Mouse (Mus musculus) liver, embryonic 16.5 days (tissue): Measurements from ENCODE around the gene Lsm14a. TPM values are rescaled to one million over a fixed set of nuclear protein-coding genes. Genes with fewer than 3 reads are reported as not detected.
"Not testable (repeated sequence)": the region's sequence is repeated elsewhere in the genome, so short reads cannot be mapped to it uniquely, and the experiment has no call there.

Source experiments
- ATAC-seq: fragments of 200-750 bp; cut with Nextera tagmentation; 2 replicates; pipeline ENCODE4 v1.8.0; 2017; ENCODE audit warnings: low read depth, mild to moderate bottlenecking, moderate number of reproducible peaks, moderate library complexity
- H3K27ac ChIP-seq: fragments of 300-500 bp; sonication (generic); 2 replicates; pipeline ENCODE4 v1.5.1; 2014; ENCODE audit warnings: mild to moderate bottlenecking, low read length
- H3K27me3 ChIP-seq: fragments of 300-500 bp; sonication (generic); 2 replicates; pipeline ENCODE4 v1.6.1; 2014; ENCODE audit warnings: low read depth, low read length, mixed read lengths; ENCODE audit not compliant: control insufficient read depth, insufficient read depth
- H3K36me3 ChIP-seq: fragments of 300-500 bp; sonication (generic); 2 replicates; pipeline ENCODE4 v1.6.1; 2014; ENCODE audit warnings: mild to moderate bottlenecking; ENCODE audit not compliant: control insufficient read depth, insufficient read depth
- H3K4me1 ChIP-seq: fragments of 300-500 bp; sonication (generic); 2 replicates; pipeline ENCODE4 v1.6.1; 2014; ENCODE audit warnings: low read depth, low read length, mixed read lengths; ENCODE audit not compliant: control insufficient read depth
- H3K4me2 ChIP-seq: fragments of 300-500 bp; sonication (generic); 2 replicates; pipeline ENCODE4 v1.6.1; 2014; ENCODE audit warnings: low read depth, low read length, mixed read lengths
- H3K4me3 ChIP-seq: fragments of 300-500 bp; sonication (generic); 2 replicates; pipeline ENCODE4 v1.5.1; 2014; ENCODE audit warnings: low read depth, mild to moderate bottlenecking, low read length
- H3K9ac ChIP-seq: fragments of 300-500 bp; sonication (generic); 2 replicates; pipeline ENCODE4 v1.6.1; 2014; ENCODE audit warnings: low read depth, low read length
- H3K9me3 ChIP-seq: fragments of 300-500 bp; sonication (generic); replicated peaks from 2 replicates; pipeline ENCODE4 v1.6.1; 2016; ENCODE audit warnings: low read length; ENCODE audit not compliant: control insufficient read depth
- WGBS: fragments of 180-500 bp; shearing (Covaris S2); extraction: QIAGEN DNeasy Blood & Tissue Kit; methylation state at CpG from one replicate; pipeline ENCODE4 v1.1.7; 2014; ENCODE audit not compliant: insufficient replicate concordance; 5-methylcytosine and 5-hydroxymethylcytosine counted together
- polyA plus RNA-seq: library from polyadenylated mRNA; unstranded; fragments of >200 nt; fragmentation: Nextera tagmentation; extraction: Ambion mirVana; gene quantifications from 2 replicates; pipeline ENCODE4 v1.2.1, GENCODE M21; 2015

Lsm14a gene
- polyA plus RNA-seq, 1 experiment from 2014 or later = 38.7 TPM

DNA sequence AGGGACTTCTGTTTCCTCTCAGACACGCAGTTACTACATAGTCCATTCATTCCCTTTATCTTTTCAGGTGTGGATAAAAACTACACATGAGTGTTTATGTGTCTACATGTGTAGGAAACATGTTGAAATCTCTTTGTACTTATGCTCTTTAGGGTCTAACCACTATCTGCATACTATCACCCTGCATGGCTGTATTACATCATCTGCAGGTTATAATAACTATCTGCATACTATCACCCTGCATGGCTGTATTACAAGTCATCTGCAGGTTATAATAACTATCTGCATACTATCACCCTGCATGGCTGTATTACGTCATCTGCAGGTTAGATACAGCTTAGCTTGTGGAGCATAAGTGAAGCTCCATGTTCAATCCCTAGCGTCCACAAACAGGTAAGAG, 46.1 kb downstream of the Lsm14a start:
- 73% methylated on average over 3 of the region's 3 CpGs for WGBS
- Histone ChIP-seq H3K9ac (no peak overlapping the region), H3K4me1 (no peaks in the 10 kb centered on the region), H3K27me3 (no peaks in the 10 kb centered on the region), H3K9me3 (no peaks in the 10 kb centered on the region), H3K36me3 (peaks cover 55% of the 10 kb centered on the region), H3K4me2 (no peak overlapping the region), H3K4me3 (no peak overlapping the region), H3K27ac (no peak overlapping the region)
- ATAC-seq = no peak

GRCm38 (mm10) chr7:34346505-34346904, 46.6 kb downstream of the Lsm14a start:
- ATAC-seq = no peak
- peaks cover 57% of the 10 kb centered on the region for H3K36me3 ChIP-seq

GRCm38 (mm10) chr7:34342040-34342793, 50.9 kb downstream of the Lsm14a start:
- WGBS = 77% methylated on average over 10 of the region's 10 CpGs
- Histone ChIP-seq H3K4me2 (no peak overlapping the region), H3K9ac (no peak overlapping the region), H3K27me3 (no peaks in the 10 kb centered on the region), H3K4me3 (no peak overlapping the region), H3K36me3 (peaks cover 32% of the 10 kb centered on the region), H3K4me1 (no peaks in the 10 kb centered on the region), H3K9me3 (no peaks in the 10 kb centered on the region), H3K27ac (no peak overlapping the region)
- no peak for ATAC-seq

More at GRCm38 (mm10) chr7:34346505-34346904, 46.6 kb downstream of the Lsm14a start:
- Histone ChIP-seq H3K27me3 (no peaks in the 10 kb centered on the region), H3K4me2 (no peak overlapping the region), H3K4me3 (no peak overlapping the region), H3K27ac (no peak overlapping the region), H3K9me3 (no peaks in the 10 kb centered on the region), H3K4me1 (no peaks in the 10 kb centered on the region), H3K9ac (no peak overlapping the region)
- 54% methylated on average over 4 of the region's 4 CpGs for WGBS

GRCm38 (mm10) chr7:34340841-34341240, 52.3 kb downstream of the Lsm14a start:
- Histone ChIP-seq H3K4me1 (no peaks in the 10 kb centered on the region), H3K36me3 (peaks cover 30% of the 10 kb centered on the region), H3K27ac (no peak overlapping the region), H3K9me3 (no peaks in the 10 kb centered on the region), H3K4me3 (no peak overlapping the region), H3K27me3 (no peaks in the 10 kb centered on the region), H3K4me2 (no peak overlapping the region), H3K9ac (no peak overlapping the region)
- WGBS = 83% methylated on average over 5 of the region's 5 CpGs
- no peak for ATAC-seq

DNA sequence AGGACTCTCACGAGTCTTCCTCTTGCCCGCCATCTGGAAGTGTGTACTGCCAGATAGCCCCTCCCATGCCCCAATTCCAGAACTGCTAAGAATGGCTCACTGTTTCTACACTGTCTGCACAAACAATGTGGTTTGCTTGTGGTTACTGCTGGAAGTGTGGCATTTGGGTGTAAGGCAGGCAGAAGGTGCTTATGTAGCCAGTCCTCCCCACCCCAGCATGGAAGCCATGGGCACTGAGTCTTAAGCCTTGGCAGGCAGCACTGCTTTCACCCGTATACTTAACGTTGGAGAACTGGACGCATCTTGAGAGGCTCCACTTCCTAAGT, 54.0 kb downstream of the Lsm14a start:
- no peak for ATAC-seq
- WGBS = 58% methylated on average over 5 of the region's 5 CpGs
- H3K27ac ChIP-seq = no peak overlapping the region
- H3K9ac ChIP-seq = no peak overlapping the region
- H3K4me1 ChIP-seq = no peaks in the 10 kb centered on the region
- H3K27me3 ChIP-seq = no peaks in the 10 kb centered on the region
- peaks cover 19% of the 10 kb centered on the region for H3K36me3 ChIP-seq
- H3K4me2 ChIP-seq = no peak overlapping the region
- no peak overlapping the region for H3K4me3 ChIP-seq
- H3K9me3 ChIP-seq = no peaks in the 10 kb centered on the region

DNA sequence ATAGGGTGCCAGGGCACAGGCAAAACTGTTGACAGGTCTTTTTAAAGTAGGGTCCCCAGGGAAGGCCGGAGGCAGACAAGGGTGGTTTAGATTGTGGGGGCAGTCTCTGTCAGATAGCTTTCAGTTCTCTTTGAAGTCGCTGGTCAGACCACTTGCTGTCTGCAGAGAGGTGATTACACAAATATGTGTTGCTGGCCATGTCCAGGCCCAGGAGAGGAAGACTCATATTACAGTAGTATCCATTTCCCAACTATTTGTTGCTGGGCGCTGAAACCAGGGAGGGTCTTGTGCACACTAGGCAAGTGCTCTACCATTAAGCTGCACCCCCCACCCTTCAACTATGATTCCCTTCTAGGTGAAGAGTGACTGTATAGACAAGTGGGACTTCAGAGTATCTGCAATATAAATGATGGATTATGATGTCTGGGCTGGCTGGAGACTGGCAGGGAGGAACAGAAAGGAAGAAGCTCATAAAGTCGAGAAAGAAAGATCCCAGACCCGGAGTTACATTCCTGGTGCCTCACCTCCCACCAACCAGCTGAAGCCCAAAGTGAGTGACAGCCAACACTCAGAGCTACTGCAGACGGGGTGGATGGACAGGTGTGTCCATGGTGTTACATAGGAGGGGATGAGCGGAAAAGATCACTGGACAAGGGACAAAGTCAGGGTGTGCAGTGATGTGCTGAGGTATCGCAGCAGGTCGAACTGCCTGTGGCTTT, 54.5 kb downstream of the Lsm14a start:
- no peak overlapping the region for H3K4me2 ChIP-seq
- no peaks in the 10 kb centered on the region for H3K4me1 ChIP-seq
- no peaks in the 10 kb centered on the region for H3K27me3 ChIP-seq
- 53% methylated on average over 9 of the region's 9 CpGs for WGBS
- no peak for ATAC-seq
- no peaks in the 10 kb centered on the region for H3K9me3 ChIP-seq
- H3K36me3 ChIP-seq = peaks cover 14% of the 10 kb centered on the region
- H3K9ac ChIP-seq = no peak overlapping the region
- no peak overlapping the region for H3K27ac ChIP-seq
- H3K4me3 ChIP-seq = no peak overlapping the region

DNA sequence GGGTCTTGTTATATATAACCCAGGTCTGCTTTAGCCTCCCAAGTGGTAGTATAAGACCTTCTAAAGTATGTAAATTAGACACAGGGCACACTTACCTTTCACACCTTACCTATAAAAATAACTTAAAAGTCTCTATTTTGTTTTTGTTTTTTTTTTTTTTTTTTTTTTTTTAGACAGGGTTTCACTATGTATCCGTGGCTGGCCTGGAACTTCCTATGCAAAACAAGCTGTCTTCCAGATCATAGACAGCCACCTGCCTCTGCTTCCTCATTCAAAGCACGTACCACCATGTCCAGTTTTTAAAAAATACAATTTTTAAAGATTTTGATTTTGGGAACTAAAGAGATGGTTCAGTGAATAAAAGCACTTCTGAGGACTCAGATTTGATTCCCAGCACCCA, 55.8 kb downstream of the Lsm14a start:
- WGBS = 53% methylated on average over 2 of the region's 2 CpGs
- H3K27me3 ChIP-seq = no peaks in the 10 kb centered on the region
- H3K4me3 ChIP-seq = no peak overlapping the region
- H3K4me1 ChIP-seq = no peaks in the 10 kb centered on the region
- no peak overlapping the region for H3K27ac ChIP-seq
- H3K36me3 ChIP-seq = peaks cover 5% of the 10 kb centered on the region; the same call in 1 of the 2 replicates
- no peaks in the 10 kb centered on the region for H3K9me3 ChIP-seq
- ATAC-seq = no peak
- H3K4me2 ChIP-seq = no peak overlapping the region
- H3K9ac ChIP-seq = no peak overlapping the region

DNA sequence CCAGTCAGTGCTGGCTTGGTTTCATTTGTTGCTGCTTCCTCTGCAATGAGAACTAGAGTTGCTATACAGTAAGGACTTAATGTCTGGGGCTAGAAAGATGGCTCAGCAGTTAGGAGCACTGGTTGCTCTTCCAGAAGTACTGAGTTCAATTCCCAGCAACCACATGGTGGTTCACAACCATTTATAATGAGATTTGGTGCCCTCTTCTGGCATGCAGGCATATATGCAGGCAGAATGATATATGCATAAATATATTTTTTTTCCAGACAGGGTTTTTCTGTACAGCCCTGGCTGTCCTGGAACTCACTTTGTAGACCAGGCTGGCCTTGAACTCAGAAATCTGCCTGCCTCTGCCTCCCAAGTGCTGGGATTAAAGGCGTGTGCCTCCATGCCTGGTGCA, 56.6 kb downstream of the Lsm14a start:
- H3K27me3 ChIP-seq, H3K4me2 ChIP-seq, H3K9ac ChIP-seq, H3K36me3 ChIP-seq, H3K4me1 ChIP-seq, ATAC-seq, H3K27ac ChIP-seq, H3K4me3 ChIP-seq, H3K9me3 ChIP-seq: not testable (repeated sequence)
- WGBS = 81% methylated on average over 1 of the region's 1 CpGs

DNA sequence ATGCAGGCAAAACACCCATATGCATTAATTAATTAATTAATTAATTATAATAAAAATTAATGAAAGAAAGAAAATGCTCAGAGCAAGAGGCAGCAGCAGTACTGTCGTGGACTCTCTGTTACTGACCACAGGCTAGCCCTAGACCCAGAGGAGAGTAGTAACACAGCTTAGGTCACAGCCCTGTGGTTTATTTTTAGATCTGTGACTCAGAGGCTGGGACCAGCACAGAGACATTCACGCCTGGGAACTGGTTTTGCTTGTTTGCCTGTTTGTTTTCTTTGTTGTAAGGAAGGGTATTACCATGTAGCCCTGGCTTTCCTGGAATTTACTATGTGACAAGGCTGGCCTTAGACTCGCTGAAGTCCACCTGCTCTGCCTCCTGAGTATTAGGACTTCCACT, 65.6 kb downstream of the Lsm14a start:
- WGBS = 31% methylated on average over 3 of the region's 3 CpGs
- Histone ChIP-seq H3K27ac (no peak overlapping the region), H3K9me3 (0 out of 2 replicates have a peak, but pooled peaks cover 3% of the 10 kb centered on the region), H3K4me2 (no peak overlapping the region), H3K4me3 (no peak overlapping the region), H3K27me3 (no peaks in the 10 kb centered on the region), H3K9ac (no peak overlapping the region), H3K36me3 (no peaks in the 10 kb centered on the region), H3K4me1 (no peaks in the 10 kb centered on the region)
- ATAC-seq = no peak
